Mouse (Mus musculus): ENCODE results near the gene Olfr828.

Olfr828 gene

DNA sequence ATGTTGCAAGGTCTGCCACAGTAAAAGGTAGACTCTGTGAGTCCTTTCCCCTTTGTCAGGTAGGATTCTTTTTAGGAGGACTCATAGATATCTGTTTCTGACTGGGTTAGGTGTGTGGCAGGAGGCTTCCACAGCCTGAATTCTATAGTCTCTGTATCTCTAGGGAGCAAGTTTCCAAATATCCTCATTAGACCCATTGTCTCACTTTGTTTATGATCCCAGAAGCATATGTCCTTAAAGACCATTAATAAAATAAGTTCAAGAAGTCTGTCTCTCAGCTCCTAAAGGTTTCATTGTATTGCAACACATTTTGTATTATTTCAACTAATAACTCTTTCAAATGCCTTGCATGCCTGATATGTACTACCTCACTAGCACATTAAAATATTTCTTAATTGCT, at the start of gene Olfr828:
Olfr828 (minus strand) TSS at position 101 of the 400 bp plus-strand sequence.
- DNase-seq, result no peak

GRCm38 (mm10) chr9:18854633-18855032, 35.3 kb upstream of the Olfr828 start, which contains the start of gene Olfr829:
TSS of gene Olfr829 (plus strand) at chr9:18854933.
- no peak for DNase-seq

DNA sequence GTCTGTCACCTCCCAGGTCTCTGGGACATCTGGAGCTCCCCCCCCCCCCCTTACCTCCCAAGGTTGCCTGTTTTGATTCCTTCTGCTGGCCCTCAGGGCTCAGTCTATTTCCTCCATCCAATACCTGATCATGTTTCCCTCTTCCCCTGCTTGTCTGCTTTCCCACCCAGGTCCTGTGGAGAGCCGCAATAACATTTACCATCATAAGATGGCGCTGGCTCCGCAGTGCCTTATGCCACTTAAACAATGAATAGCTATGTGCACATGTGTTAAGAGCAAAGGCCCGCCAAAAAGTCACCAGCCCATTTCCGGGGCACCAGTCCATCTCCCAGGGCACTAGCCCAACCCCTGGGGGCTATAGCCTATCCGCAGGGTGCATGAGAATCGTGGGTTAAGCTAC, 34.0 kb downstream of the Olfr828 start:
- DNase-seq, result no peak

DNA sequence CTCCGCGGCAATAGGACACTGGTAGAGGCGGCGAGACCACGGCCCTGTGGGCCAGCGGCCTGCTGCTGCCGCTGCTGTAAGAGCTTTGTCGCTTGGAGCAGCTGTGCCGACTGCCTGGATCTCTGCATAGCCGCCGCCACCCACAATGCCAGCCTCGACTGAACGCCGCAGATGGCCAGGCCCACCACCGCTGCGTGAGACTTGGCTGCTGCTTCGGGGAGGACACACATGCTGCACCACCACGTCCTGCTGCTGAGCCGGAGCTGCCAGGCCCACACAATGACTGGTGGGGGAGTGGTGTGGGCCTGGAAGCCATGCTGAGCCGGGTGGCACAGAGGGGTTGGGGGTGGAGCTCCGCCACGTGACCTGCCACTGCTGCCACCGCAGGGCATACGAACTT, 39.9 kb downstream of the Olfr828 start:
- DNase-seq, result no peak

- DNase-seq, result no peak
These were observed 40.3 kb downstream of the Olfr828 start for GRCm38 (mm10) chr9:18778981-18779380.

Measured in kidney, postnatal 14 days (tissue).